Mouse (Mus musculus) midbrain, postnatal 0 days (tissue): ENCODE results near the gene Kcna4. TPM values are rescaled to one million over a fixed set of nuclear protein-coding genes. Genes with fewer than 3 reads are reported as not detected.

ENCODE experiments used
- ATAC-seq: fragments of 200-750 bp; cut with Nextera tagmentation; 2 replicates; pipeline ENCODE4 v1.8.0; 2017; ENCODE audit warnings: moderate number of reproducible peaks, mild to moderate bottlenecking, moderate TSS enrichment, moderate library complexity; ENCODE audit not compliant: low FRiP score
- DNase-seq: peaks from one replicate; pipeline ENCODE4 v3.0.0-alpha.2; 2015; ENCODE audit warnings: low spot score
- H3K27ac ChIP-seq: fragments of 300-500 bp; sonication (generic); 2 replicates; pipeline ENCODE4 v1.5.1; 2014; ENCODE audit warnings: low read depth, mild to moderate bottlenecking, low read length, mixed read lengths
- H3K27me3 ChIP-seq: fragments of 300-500 bp; sonication (generic); 2 replicates; pipeline ENCODE4 v1.6.1; 2014; ENCODE audit warnings: low read length, control low read depth, mixed read lengths; ENCODE audit not compliant: insufficient read depth
- H3K36me3 ChIP-seq: fragments of 300-500 bp; sonication (generic); 2 replicates; pipeline ENCODE4 v1.6.1; 2014; ENCODE audit warnings: low read length, control low read depth, mixed read lengths; ENCODE audit not compliant: insufficient read depth
- H3K4me1 ChIP-seq: fragments of 300-500 bp; sonication (generic); 2 replicates; pipeline ENCODE4 v1.6.1; 2014; ENCODE audit warnings: mild to moderate bottlenecking, control low read depth, antibody characterized with exemption, low read length, mixed read lengths; ENCODE audit not compliant: insufficient read depth
- H3K4me2 ChIP-seq: fragments of 300-500 bp; sonication (generic); 2 replicates; pipeline ENCODE4 v1.6.1; 2014; ENCODE audit warnings: low read depth, mild to moderate bottlenecking, low read length, mixed read lengths; ENCODE audit not compliant: poor library complexity, severe bottlenecking
- H3K4me3 ChIP-seq: fragments of 300-500 bp; sonication (generic); 2 replicates; pipeline ENCODE4 v1.5.1; 2014; ENCODE audit warnings: low read depth, mild to moderate bottlenecking, low read length, moderate library complexity
- H3K9ac ChIP-seq: fragments of 300-500 bp; sonication (generic); replicated peaks from 2 replicates; pipeline ENCODE4 v1.6.1; 2014; ENCODE audit warnings: mild to moderate bottlenecking, low read length, moderate library complexity, mixed read lengths; ENCODE audit not compliant: poor library complexity, severe bottlenecking
- H3K9me3 ChIP-seq: fragments of 300-500 bp; sonication (generic); 2 replicates; pipeline ENCODE4 v1.6.1; 2016; ENCODE audit warnings: low read length, control low read depth
- CTCF ChIP-seq: IDR thresholded peaks from 2 replicates; pipeline ENCODE4 v1.5.1; 2016; ENCODE audit warnings: antibody characterized with exemption, mild to moderate bottlenecking
- WGBS: fragments of 180-500 bp; shearing (Covaris S2); extraction: QIAGEN DNeasy Blood & Tissue Kit; methylation state at CpG from one replicate; pipeline ENCODE4 v1.1.7; 2014; 5-methylcytosine and 5-hydroxymethylcytosine counted together
- polyA plus RNA-seq: library from polyadenylated mRNA; unstranded; fragments of >200 nt; fragmentation: Nextera tagmentation; extraction: Ambion mirVana; gene quantifications from 2 replicates; pipeline ENCODE4 v1.2.1, GENCODE M21; 2015
- total RNA-seq: library from RNA; depleted of rRNA; stranded (reverse); fragments of >200 nt; gene quantifications from 2 replicates; pipeline ENCODE4 v1.2.3, GENCODE M21; 2014; rRNA removed

The Kcna4 gene
- total RNA-seq: 19.5 and 22.8 TPM in 2 replicates
- polyA plus RNA-seq: 5.7 and 7.6 TPM in 2 replicates

DNA sequence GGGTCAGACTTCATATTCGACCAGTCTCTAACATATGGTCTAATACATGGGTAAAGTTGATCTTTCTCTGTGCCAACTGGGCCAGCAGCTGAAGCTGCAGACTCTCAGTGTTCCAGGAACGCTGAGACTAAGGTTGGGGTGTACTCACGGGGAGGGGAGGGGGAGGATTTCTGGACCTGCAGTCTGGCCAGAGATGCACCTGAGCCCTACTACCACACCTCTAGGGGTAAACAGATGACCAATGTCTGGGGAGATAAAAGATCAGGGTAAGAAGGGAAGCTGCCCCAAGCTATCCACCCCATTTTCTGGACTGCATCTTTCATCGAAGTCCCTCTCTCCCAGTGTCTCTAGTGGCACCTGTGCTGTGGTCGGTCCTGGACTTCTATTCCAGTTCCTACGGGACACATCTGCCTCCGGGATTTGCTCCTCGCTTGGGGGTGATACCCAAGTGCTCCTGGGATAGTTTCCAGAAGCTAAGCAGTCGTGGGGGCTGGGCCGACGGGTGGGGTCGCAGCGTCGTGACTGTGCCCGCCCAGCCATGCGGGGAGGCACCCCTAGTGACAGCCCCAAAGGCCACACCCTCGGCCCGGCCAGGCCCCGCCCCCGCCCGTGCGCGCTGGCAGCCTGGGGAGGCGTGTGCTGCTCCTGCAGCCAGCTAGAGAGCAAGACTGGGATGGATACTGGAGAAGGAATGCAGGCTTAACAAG lies at the start of gene Kcna4:
TSS of gene Kcna4 (plus strand) at position 650 of the 707 bp plus-strand sequence.
- TF ChIP-seq CTCF: peak; percentile 13; the same call in 1 of the 2 replicates
- H3K9ac ChIP-seq: peak within 1 kb of the TSS; percentile 67
- 6% methylated on average over 24 of the region's 24 CpGs for WGBS
- H3K4me3 ChIP-seq: peak within 1 kb of the TSS; percentile 71
- no peaks in the 10 kb centered on the region for H3K27me3 ChIP-seq
- H3K4me1 ChIP-seq: 0 out of 2 replicates have a peak, but pooled peaks cover 4% of the 10 kb centered on the region
- DNase-seq (peak; percentile 70), ATAC-seq (peak; percentile 94)
- H3K27ac ChIP-seq: peak within 1 kb of the TSS; percentile 68
- H3K9me3 ChIP-seq: no peaks in the 10 kb centered on the region
- H3K4me2 ChIP-seq: peak within 1 kb of the TSS; percentile 72
- peaks cover 4% of the 10 kb centered on the region; the same call in 1 of the 2 replicates for H3K36me3 ChIP-seq

- Histone ChIP-seq H3K4me2 (no peak overlapping the region), H3K9ac (no peak overlapping the region), H3K27me3 (no peaks in the 10 kb centered on the region), H3K36me3 (no peaks in the 10 kb centered on the region), H3K27ac (no peak overlapping the region), H3K4me1 (no peaks in the 10 kb centered on the region), H3K4me3 (no peak overlapping the region), H3K9me3 (no peaks in the 10 kb centered on the region)
- no peak for ATAC-seq
- DNase-seq: no peak
- TF ChIP-seq CTCF: no peak
- WGBS: 87% methylated on average over 3 of the region's 3 CpGs
Observed at GRCm38 (mm10) chr2:107258091-107258490, 32.3 kb upstream of the Kcna4 start.

GRCm38 (mm10) chr2:107266251-107266650 lies 24.2 kb upstream of the Kcna4 start:
- Histone ChIP-seq H3K4me2 (no peak overlapping the region), H3K4me3 (no peak overlapping the region), H3K9ac (no peak overlapping the region), H3K9me3 (no peaks in the 10 kb centered on the region), H3K36me3 (no peaks in the 10 kb centered on the region), H3K27ac (no peak overlapping the region), H3K4me1 (no peaks in the 10 kb centered on the region), H3K27me3 (no peaks in the 10 kb centered on the region)
- DNase-seq (no peak), ATAC-seq (no peak)
- TF ChIP-seq CTCF: no peak
- 46% methylated on average over 2 of the region's 2 CpGs for WGBS

GRCm38 (mm10) chr2:107270050-107270449 lies 20.4 kb upstream of the Kcna4 start:
- no peaks in the 10 kb centered on the region for H3K4me1 ChIP-seq
- no peak for TF ChIP-seq CTCF
- DNase-seq (no peak), ATAC-seq (no peak)
- H3K36me3 ChIP-seq: no peaks in the 10 kb centered on the region
- no peak overlapping the region for H3K9ac ChIP-seq
- no peak overlapping the region for H3K27ac ChIP-seq
- H3K9me3 ChIP-seq: no peaks in the 10 kb centered on the region
- no peaks in the 10 kb centered on the region for H3K27me3 ChIP-seq
- no peak overlapping the region for H3K4me3 ChIP-seq
- no peak overlapping the region for H3K4me2 ChIP-seq
- WGBS: 52% methylated on average over 3 of the region's 3 CpGs

DNA sequence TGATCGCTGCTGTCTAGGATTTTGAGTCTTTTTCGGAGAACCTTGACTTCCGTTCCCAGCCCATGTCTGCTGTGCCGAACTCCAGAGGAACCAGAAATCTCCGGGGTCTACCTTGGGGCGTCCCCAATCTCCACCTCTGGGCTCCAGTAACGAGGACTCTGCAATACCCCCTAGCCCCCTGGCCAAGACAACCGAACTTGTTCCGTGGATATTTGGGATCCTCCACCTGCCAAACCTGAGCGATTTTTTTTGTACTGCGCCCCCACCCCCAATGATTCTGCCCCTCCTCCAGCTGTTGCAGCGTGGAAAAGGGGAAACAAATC lies 219 bp downstream of the Kcna4 start:
- Histone ChIP-seq H3K4me3 (peak overlapping the region; percentile 71), H3K4me2 (peak overlapping the region; percentile 72), H3K36me3 (peaks cover 4% of the 10 kb centered on the region; the same call in 1 of the 2 replicates), H3K9me3 (no peaks in the 10 kb centered on the region), H3K27ac (peak overlapping the region; percentile 68), H3K9ac (peak overlapping the region; percentile 67), H3K4me1 (0 out of 2 replicates have a peak, but pooled peaks cover 4% of the 10 kb centered on the region), H3K27me3 (no peaks in the 10 kb centered on the region)
- TF ChIP-seq CTCF: no peak
- DNase-seq (no peak), ATAC-seq (no peak; the same call in 1 of the 2 replicates)
- WGBS: 2% methylated on average over 12 of the region's 12 CpGs

GRCm38 (mm10) chr2:107291142-107291541 lies 703 bp downstream of the Kcna4 start:
- Histone ChIP-seq H3K9me3 (no peaks in the 10 kb centered on the region), H3K9ac (peak overlapping the region; percentile 67), H3K27me3 (no peaks in the 10 kb centered on the region), H3K27ac (peak overlapping the region; percentile 68), H3K4me1 (0 out of 2 replicates have a peak, but pooled peaks cover 4% of the 10 kb centered on the region), H3K36me3 (peaks cover 4% of the 10 kb centered on the region; the same call in 1 of the 2 replicates), H3K4me2 (peak overlapping the region; percentile 72), H3K4me3 (peak overlapping the region; percentile 71)
- WGBS: under 1% methylated on average over 16 of the region's 16 CpGs
- DNase-seq (peak; percentile 35), ATAC-seq (peak; percentile 38; the same call in 1 of the 2 replicates)
- no peak for TF ChIP-seq CTCF
